Mouse (Mus musculus): ENCODE measurements around the gene Zfp971.
"Not testable (repeated sequence)": the region's sequence is repeated elsewhere in the genome, so short reads cannot be mapped to it uniquely, and the experiment has no call there.

Zfp971 gene

DNA sequence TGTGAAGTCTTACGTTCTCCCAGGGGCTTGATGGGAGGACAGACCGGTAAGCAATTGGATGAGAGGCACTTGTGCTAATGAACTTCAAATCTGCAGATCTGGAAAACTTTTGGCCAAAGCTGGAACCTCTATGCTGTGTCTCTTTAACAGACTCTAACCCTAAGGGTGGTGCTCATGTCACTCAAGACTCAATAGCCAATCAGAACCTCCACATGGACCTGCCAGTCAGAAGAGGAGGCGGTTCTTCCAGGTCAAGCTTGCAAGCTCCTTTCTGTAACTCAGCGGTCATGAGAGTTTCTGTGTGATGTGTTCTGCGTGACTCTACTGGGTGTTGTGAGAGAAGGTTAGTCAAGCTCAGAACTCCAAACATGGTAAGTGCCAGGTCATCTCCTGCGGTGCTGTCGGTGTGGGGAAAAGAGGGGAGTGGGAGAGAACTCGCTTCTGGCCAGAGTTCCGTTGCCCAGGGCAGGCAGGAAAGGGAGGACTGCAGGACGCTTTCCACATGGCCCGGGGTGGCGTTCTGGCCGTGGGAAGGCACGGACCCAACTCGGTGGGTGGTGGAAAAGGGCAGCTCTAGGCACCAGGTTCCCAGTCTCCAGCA, at the start of gene Zfp971:
TSS of gene Zfp971 (plus strand) at position 274 of the 601 bp plus-strand sequence.
- peak; percentile 47 for DNase-seq (ENCODE audit: low spot score)

DNA sequence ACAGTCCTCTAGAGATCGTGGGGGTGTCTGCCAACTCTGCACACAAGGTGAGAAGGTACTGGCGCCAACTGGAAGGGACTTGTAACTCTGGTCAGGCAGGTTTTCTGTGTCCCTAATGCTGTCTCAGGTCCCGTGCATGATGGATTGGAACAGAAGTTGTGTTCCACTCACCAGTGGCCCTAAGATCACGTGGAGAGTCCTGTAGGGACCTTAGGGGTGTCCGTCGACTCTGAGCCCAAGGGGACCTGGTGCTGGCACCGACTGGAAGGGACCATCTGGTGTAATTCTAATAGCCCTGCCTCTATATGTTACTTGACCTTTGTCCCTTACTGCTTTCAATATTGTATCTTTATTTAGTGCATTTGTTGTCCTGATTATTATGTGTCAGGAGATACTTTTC, 48.3 kb upstream of the Zfp971 start:
- not testable (repeated sequence) for DNase-seq (ENCODE audit: low spot score)

DNA sequence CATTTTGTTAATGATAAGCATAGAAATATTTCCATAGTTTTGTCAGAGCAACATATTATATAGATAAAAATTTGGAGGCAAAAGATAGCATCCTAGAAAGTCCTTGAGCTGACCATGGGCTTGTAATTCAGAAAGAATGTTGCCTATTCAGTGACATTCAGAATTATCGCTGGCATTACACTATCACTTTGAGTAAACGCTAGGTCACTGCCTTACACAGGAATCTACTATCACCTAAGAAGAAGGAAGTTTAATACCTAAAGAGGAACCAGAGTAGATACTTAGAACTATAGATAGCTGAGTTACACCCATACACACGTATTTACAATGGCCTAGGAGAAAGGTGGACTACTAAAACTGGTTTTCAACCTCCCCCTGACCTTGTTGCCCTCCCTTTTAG, 3.6 kb upstream of the Zfp971 start:
- DNase-seq (ENCODE audit: low spot score): not testable (repeated sequence)

DNA sequence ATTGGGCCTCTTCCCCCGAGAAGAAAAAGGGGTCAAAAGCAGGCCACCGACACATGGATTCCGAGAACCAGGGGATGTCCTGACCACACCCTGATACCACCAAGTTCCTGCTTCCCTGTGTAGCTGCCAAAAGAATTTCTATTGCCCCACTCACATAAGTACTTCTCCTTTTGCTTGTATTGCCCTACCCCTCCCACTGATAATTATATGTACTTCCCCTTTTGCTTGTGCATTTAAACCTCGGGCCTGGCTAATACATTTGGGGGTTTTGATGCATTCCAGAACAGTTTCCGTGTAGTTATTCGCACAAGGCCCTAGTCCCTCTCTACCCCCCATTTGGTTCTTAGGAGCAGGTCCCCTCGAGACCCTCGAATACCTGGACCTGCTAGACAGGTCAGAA, 2.3 kb upstream of the Zfp971 start:
- DNase-seq (ENCODE audit: low spot score): not testable (repeated sequence)

DNA sequence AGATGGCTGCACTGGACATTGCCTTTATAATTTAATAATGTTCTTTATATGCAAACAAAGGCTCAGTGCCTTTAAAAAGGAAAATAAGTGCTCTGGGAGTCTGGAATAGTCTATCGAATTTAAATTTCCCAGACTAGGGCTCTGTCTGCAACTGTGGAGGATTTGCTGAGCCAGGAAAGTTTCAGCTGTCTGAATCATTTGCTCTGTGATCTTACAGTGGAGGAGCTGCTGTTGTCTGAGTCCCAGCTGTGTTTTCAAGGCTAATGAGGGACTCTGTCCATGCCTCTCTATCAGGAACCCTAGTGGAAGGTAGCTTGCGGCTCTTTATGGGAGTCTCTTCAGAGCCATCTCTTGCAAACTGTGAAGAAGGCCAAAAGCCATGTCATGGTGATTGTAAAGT, 777 bp downstream of the Zfp971 start:
- DNase-seq (ENCODE audit: low spot score): not testable (repeated sequence)

DNA sequence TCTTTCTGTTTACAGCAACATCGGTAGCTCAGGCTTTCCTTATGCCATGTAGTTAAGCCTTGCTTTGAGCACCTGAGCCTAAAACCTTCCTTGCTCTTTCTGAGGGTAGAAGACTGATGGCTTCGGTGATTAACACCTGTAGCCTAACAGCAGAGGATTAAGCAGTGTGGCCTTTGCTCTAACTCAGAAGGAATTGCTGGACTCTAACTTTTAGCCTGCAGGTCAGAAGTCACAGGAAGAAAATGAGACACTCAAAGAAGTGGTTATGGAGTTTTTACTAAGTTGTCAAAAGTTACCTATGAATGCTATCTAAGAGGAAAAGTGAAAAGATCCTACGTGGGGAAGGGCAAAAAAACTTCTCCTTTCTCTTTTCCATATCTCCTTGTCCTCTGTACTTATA, 4.5 kb downstream of the Zfp971 start:
- DNase-seq (ENCODE audit: low spot score): not testable (repeated sequence)

DNA sequence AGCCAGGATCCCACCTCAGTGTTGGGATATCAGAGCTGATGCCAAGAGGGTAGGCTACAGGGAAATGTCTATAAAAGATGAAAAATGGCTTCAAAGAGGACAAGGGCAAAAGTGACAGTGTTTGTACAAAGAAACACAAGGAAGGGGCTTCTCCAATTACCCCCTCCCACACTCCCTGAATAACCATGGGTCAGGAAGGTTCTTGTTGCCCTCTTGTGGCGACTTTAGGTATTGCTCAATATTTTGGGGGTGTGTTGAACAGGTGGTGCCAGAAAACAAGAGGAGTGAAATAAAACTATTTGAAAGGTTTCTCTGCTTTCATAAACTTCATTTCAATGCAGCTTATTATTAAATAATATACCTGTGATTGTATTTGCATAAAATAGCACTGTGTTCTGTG, 35.1 kb downstream of the Zfp971 start:
- no peak for DNase-seq (ENCODE audit: low spot score)

DNA sequence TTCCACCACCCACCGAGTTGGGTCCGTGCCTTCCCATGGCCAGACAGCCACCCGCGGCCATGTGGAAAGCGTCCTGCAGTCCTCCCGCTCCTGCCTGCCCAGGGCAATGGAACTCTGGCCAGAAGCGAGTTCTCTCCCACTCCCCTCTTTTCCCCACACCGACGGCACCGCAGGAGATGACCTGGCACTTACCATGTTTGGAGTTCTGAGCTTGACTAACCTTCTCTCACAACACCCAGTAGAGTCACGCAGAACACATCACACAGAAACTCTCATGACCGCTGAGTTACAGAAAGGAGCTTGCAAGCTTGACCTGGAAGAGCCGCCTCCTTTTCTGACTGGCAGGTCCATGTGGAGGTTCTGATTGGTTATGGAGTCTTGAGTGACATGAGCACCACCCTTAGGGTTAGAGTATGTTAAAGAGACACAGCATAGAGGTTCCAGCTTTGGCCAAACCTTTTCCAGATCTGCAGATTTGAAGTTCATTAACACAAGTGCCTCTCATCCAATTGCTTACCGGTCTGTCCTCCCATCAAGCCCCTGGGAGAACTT, 55.2 kb downstream of the Zfp971 start, which contains the start of gene Zfp931:
TSS of gene Zfp931 (minus strand) at position 311 of the 552 bp plus-strand sequence.
- not testable (repeated sequence) for DNase-seq (ENCODE audit: low spot score)

Data from ovary, postnatal 36 days (tissue).